Mouse (Mus musculus): Measurements from ENCODE around the gene C1qtnf1. TPM values are rescaled to one million over a fixed set of nuclear protein-coding genes. Genes with fewer than 3 reads are reported as not detected.
A peak's percentile ranks its signal among the peaks of the same experiment; 100 is the strongest.

The C1qtnf1 gene
- polyA plus RNA-seq, 1 experiment from 2014 or later, result 3.4 TPM

DNA sequence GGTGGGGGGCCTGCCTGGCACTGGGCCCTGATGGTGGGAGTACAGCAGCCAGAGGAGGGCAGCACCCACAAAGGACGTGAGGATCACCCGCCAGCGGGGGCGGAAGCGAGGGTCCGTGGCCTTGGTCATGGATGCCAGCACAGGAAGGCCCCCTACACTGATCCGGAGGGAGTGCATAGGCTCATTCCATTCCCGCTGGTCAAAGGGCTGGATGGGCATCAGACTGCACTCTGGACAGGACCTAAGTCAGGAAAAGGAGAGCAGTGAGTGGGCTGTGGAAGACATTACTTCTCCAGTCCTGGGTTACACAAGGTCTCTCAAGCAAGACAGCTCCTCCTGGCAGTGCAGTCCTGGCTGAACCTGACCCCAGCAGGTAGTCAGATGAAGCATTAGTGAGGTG, 16.7 kb upstream of the C1qtnf1 start:
- no peak overlapping the region for H3K9ac ChIP-seq (replicated peaks)
- WGBS, result 92% methylated on average over 8 of the region's 8 CpGs

DNA sequence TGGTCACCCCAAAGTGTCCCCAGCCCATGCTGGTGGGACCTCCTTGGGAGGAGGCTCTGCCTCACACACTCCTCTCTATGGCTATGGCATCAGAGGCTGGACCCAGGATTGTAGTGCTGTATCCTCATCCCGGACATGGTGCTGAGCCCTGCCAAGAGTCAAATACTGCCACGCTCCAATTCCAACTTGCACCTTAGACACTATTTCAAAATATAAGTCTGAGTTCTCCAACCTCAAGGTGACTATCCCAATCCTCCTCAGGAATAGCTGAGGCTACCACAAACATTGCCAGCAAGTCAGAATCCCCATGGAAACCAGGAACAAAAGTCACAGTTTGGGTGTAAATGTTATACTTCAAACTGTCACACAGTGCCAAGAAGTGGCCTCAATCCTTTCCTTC, 15.4 kb upstream of the C1qtnf1 start:
- ATAC-seq (ENCODE audit: insufficient number of reproducible peaks, insufficient read depth, low FRiP score, low TSS enrichment, low read depth), result no peak
- Histone ChIP-seq H3K36me3 (peaks cover 93% of the 10 kb centered on the region), H3K9me3 (no peaks in the 10 kb centered on the region), H3K4me3 (replicated peaks) (no peak overlapping the region), H3K9ac (replicated peaks) (0 out of 2 replicates have a peak overlapping the region, but pooled peaks have one; percentile 1), H3K27ac (no peak overlapping the region), H3K4me2 (no peak overlapping the region), H3K27me3 (no peaks in the 10 kb centered on the region), H3K4me1 (replicated peaks) (peaks cover 7% of the 10 kb centered on the region)
- WGBS, result 90% methylated on average over 2 of the region's 2 CpGs

More for the DNA sequence above, 16.7 kb upstream of the C1qtnf1 start:
- Histone ChIP-seq H3K36me3 (peaks cover 98% of the 10 kb centered on the region), H3K4me3 (replicated peaks) (no peak overlapping the region), H3K9me3 (no peaks in the 10 kb centered on the region), H3K27ac (no peak overlapping the region), H3K4me2 (no peak overlapping the region), H3K27me3 (no peaks in the 10 kb centered on the region), H3K4me1 (replicated peaks) (no peaks in the 10 kb centered on the region)
- ATAC-seq (ENCODE audit: insufficient number of reproducible peaks, insufficient read depth, low FRiP score, low TSS enrichment, low read depth), result no peak

DNA sequence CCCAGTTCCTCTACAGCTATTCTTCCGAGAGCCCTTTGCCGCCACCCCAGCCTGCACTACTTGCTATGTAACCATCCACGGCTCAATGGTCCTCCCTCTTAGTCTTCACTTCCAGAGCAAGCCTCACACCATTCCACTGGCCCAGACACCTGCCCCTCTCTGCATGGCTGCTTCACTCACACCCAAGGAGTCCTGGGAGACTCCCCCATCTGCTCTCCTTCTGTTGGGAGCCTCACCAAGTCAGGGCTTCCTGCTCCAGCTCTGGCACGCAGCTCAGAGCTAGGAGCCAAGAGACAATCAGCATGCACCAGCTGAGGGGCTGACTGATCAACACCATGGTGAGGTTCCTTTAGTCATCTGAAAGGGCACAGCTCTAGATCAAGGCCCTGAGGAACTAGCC, 14.9 kb upstream of the C1qtnf1 start:
- peaks cover 11% of the 10 kb centered on the region for H3K4me1 ChIP-seq (replicated peaks)
- 0 out of 2 replicates have a peak overlapping the region, but pooled peaks have one; percentile 1 for H3K9ac ChIP-seq (replicated peaks)
- ATAC-seq (ENCODE audit: insufficient number of reproducible peaks, insufficient read depth, low FRiP score, low TSS enrichment, low read depth), result no peak
- no peak overlapping the region for H3K4me2 ChIP-seq
- no peak overlapping the region for H3K27ac ChIP-seq
- peaks cover 89% of the 10 kb centered on the region for H3K36me3 ChIP-seq
- 82% methylated on average over 4 of the region's 4 CpGs for WGBS
- no peak overlapping the region for H3K4me3 ChIP-seq (replicated peaks)
- no peaks in the 10 kb centered on the region for H3K9me3 ChIP-seq
- H3K27me3 ChIP-seq, result no peaks in the 10 kb centered on the region

DNA sequence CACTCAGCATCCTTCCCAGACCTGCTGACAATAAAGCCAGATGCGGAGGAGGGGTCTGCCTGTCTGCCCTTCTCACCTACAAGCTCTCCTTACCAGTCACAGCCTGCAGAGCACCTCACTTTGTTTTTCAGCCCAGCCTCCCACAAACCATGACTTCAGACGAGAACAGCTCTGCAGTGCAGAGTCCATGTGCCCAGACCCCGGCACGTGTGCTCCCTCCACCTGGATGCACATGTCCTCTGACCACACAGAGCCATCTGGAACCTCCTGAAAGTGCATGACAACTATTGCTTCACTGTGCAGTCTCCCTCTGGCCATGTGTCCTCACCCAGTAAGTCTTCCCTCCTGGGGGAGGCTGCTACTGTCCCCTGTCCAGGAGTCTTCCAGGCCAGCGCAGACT, 13.7 kb upstream of the C1qtnf1 start:
- Histone ChIP-seq H3K27me3 (no peaks in the 10 kb centered on the region), H3K4me1 (replicated peaks) (peaks cover 15% of the 10 kb centered on the region), H3K4me3 (replicated peaks) (no peak overlapping the region), H3K9ac (replicated peaks) (no peak overlapping the region), H3K36me3 (peaks cover 76% of the 10 kb centered on the region), H3K4me2 (no peak overlapping the region), H3K27ac (no peak overlapping the region), H3K9me3 (no peaks in the 10 kb centered on the region)
- no peak for ATAC-seq (ENCODE audit: insufficient number of reproducible peaks, insufficient read depth, low FRiP score, low TSS enrichment, low read depth)
- 87% methylated on average over 5 of the region's 5 CpGs for WGBS

DNA sequence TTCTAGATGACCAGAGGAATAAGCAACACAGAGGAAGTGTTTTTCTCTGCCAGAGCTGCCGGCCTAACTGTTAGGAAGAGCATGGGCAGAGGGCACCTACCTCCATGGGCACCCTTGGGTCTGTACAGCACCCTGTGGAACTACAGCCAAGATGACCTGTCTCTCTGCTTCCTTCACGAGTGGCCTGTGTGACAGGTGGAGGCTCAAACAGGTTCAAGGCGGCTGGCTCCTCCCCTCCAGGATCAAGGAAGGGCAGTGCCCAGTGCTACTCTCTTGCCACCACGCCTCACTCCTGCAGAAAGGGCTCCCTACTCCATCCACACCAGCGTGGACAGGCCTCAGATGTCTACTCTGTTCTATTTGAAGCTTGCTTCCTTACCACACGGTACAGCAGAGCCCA, 12.4 kb upstream of the C1qtnf1 start:
- H3K36me3 ChIP-seq, result peaks cover 63% of the 10 kb centered on the region
- no peak for ATAC-seq (ENCODE audit: insufficient number of reproducible peaks, insufficient read depth, low FRiP score, low TSS enrichment, low read depth)
- H3K27me3 ChIP-seq, result no peaks in the 10 kb centered on the region
- H3K4me1 ChIP-seq (replicated peaks), result peaks cover 20% of the 10 kb centered on the region
- WGBS, result 90% methylated on average over 6 of the region's 6 CpGs
- no peak overlapping the region for H3K4me2 ChIP-seq
- H3K9ac ChIP-seq (replicated peaks), result no peak overlapping the region
- H3K27ac ChIP-seq, result no peak overlapping the region
- no peak overlapping the region for H3K4me3 ChIP-seq (replicated peaks)
- H3K9me3 ChIP-seq, result no peaks in the 10 kb centered on the region

DNA sequence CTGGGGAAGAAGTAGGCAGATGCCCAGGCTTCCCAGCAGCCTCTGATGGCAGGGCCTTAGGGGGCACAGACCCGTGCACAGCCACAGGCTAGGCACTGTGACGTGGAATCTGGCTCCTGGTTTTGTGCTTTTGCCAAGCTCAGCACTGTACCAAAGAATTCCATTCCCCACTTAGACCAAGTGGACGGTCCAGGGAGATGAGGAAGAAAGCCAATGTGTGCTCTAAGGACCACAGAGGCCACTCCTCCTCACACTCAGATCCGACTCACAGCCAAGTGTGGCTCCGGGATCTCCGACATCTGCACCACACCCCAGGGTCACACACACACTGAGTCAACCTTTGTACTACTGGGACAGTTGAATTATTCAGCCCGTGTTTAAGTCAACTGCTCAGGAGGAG, 12.0 kb upstream of the C1qtnf1 start:
- H3K27me3 ChIP-seq, result no peaks in the 10 kb centered on the region
- no peak overlapping the region for H3K4me2 ChIP-seq
- no peak overlapping the region for H3K4me3 ChIP-seq (replicated peaks)
- WGBS, result 86% methylated on average over 7 of the region's 7 CpGs
- H3K9me3 ChIP-seq, result no peaks in the 10 kb centered on the region
- no peak overlapping the region for H3K9ac ChIP-seq (replicated peaks)
- peaks cover 59% of the 10 kb centered on the region for H3K36me3 ChIP-seq
- H3K4me1 ChIP-seq (replicated peaks), result peaks cover 20% of the 10 kb centered on the region
- H3K27ac ChIP-seq, result no peak overlapping the region
- ATAC-seq (ENCODE audit: insufficient number of reproducible peaks, insufficient read depth, low FRiP score, low TSS enrichment, low read depth), result no peak

DNA sequence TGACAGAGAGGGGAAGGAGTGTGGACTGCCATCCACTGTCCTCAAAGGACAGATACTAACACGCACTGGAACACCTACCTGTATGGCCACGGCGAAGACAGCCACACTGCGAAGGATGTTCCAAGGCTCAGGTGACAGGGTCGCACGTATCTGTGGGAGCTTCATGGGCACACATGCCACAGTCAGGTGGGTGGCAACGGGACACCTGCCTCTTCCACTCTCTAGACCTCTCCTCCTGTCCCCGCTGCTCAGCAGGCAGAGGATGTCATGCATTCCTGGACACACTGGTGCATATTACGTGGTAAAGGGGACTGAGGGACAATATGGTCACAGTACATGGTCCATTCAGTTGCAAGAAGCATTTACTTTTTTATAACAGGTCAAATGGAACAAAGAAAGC, 10.5 kb upstream of the C1qtnf1 start:
- H3K9ac ChIP-seq (replicated peaks), result peak overlapping the region; percentile 92; the same call in 1 of the 2 replicates
- no peak overlapping the region for H3K27ac ChIP-seq
- no peaks in the 10 kb centered on the region for H3K27me3 ChIP-seq
- no peaks in the 10 kb centered on the region for H3K9me3 ChIP-seq
- H3K4me2 ChIP-seq, result peak overlapping the region; percentile 93
- H3K4me1 ChIP-seq (replicated peaks), result peaks cover 20% of the 10 kb centered on the region
- peak overlapping the region; percentile 88 for H3K4me3 ChIP-seq (replicated peaks)
- WGBS, result 90% methylated on average over 9 of the region's 9 CpGs
- H3K36me3 ChIP-seq, result peaks cover 44% of the 10 kb centered on the region
- ATAC-seq (ENCODE audit: insufficient number of reproducible peaks, insufficient read depth, low FRiP score, low TSS enrichment, low read depth), result no peak

DNA sequence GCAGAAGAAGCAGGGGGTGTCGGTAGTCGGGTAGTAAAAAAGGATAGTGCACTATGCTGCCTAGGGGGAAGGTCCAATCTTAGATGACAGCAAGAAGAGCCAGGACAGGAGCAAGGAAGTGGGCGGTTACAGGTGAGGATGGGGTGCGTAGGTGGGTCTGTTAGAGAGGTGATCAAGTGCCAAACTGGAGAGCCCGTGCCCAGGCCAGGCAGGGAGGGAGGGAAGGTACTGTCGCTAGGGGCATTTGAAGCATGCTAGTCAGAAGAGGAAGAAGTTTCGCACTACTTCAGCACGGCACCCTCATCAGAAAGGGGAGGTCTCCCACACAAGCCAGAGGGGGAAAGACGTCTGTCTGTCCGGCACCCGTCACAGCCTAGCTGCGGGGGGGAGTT, 9.6 kb upstream of the C1qtnf1 start:
- 6% methylated on average over 12 of the region's 12 CpGs for WGBS
- ATAC-seq (ENCODE audit: insufficient number of reproducible peaks, insufficient read depth, low FRiP score, low TSS enrichment, low read depth), result peak; percentile 7; the same call in 1 of the 2 replicates
- peak overlapping the region; percentile 64; the same call in 1 of the 2 replicates for H3K27ac ChIP-seq

DNA sequence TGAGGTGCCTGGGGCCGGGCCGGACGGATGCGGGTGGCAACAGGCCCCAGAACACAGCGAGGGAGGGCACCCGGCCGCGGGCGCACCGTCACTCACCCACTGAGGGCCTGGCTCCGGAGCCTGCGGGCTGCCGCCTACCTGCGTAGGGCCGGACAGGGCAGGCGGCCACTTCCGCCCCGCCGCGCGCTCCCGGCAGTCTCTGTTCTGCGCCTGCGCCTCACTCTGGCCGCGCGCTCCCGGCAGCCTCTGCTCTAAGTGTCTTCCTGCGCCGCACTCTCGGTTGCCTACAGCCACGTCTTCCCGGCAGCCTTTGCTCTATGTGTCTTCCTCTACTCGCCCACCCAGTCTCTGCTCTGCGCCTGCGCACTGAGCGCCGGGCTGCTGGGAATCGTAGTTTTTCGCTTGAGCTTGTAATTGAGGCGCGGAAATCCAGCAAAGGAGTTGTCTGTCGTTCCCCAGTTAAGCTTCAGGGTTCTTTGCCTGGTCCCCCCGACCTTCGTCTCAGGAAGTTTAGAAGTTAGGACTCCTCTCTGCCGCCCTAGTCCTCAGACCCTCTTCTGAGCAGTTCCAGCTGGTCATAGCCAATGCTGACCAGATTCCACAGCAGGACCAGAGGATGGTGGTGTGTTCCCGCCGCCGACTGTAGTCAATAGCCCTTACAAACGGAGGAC, 9.0 kb upstream of the C1qtnf1 start, which contains the start of gene Cant1:
TSS of gene Cant1 (minus strand) at position 253 of the 671 bp plus-strand sequence.
- WGBS, result 0% methylated on average over 50 of the region's 50 CpGs
- peak within 1 kb of the TSS; percentile 93 for H3K4me2 ChIP-seq

More for the DNA sequence above, 9.6 kb upstream of the C1qtnf1 start:
- H3K27me3 ChIP-seq, result 0 out of 2 replicates have a peak, but pooled peaks cover 5% of the 10 kb centered on the region
- H3K36me3 ChIP-seq, result peaks cover 36% of the 10 kb centered on the region
- peak overlapping the region; percentile 92 for H3K9ac ChIP-seq (replicated peaks)
- no peaks in the 10 kb centered on the region for H3K9me3 ChIP-seq
- H3K4me2 ChIP-seq, result peak overlapping the region; percentile 93
- peak overlapping the region; percentile 88 for H3K4me3 ChIP-seq (replicated peaks)
- H3K4me1 ChIP-seq (replicated peaks), result peaks cover 21% of the 10 kb centered on the region

DNA sequence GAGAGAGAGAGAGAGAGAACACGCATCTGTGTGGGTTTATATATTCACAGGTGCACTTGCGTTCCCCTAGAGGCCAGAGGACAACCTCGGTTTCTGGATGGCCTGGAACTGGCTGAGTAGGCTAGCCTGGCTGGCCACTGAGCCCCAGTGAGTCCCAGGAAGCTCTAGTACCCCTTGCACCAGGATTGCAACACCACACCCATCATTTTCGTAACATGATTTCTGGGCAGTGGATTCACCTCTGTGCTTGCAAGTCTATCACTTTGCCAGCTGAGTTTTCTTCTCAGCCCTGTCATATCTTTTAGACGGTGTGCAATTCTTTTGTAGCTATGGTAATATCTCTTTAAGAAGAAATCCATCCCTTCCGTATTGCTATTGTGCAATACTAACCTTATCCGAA, 7.7 kb upstream of the C1qtnf1 start:
- Histone ChIP-seq H3K27ac (no peak overlapping the region), H3K4me2 (no peak overlapping the region; the same call in 1 of the 2 replicates), H3K27me3 (0 out of 2 replicates have a peak, but pooled peaks cover 5% of the 10 kb centered on the region), H3K9ac (replicated peaks) (no peak overlapping the region), H3K36me3 (peaks cover 18% of the 10 kb centered on the region), H3K4me3 (replicated peaks) (no peak overlapping the region), H3K9me3 (no peaks in the 10 kb centered on the region), H3K4me1 (replicated peaks) (peaks cover 31% of the 10 kb centered on the region)
- 72% methylated on average over 7 of the region's 7 CpGs for WGBS
- no peak for ATAC-seq (ENCODE audit: insufficient number of reproducible peaks, insufficient read depth, low FRiP score, low TSS enrichment, low read depth)

More for the DNA sequence above, 9.0 kb upstream of the C1qtnf1 start, which contains the start of gene Cant1:
- peak within 1 kb of the TSS; percentile 64 for H3K27ac ChIP-seq
- H3K4me3 ChIP-seq (replicated peaks), result peak within 1 kb of the TSS; percentile 88
- H3K9ac ChIP-seq (replicated peaks), result peak within 1 kb of the TSS; percentile 92
- H3K4me1 ChIP-seq (replicated peaks), result peaks cover 26% of the 10 kb centered on the region
- ATAC-seq (ENCODE audit: insufficient number of reproducible peaks, insufficient read depth, low FRiP score, low TSS enrichment, low read depth), result peak; percentile 93
- 0 out of 2 replicates have a peak, but pooled peaks cover 5% of the 10 kb centered on the region for H3K27me3 ChIP-seq
- H3K36me3 ChIP-seq, result peaks cover 31% of the 10 kb centered on the region
- no peaks in the 10 kb centered on the region for H3K9me3 ChIP-seq

DNA sequence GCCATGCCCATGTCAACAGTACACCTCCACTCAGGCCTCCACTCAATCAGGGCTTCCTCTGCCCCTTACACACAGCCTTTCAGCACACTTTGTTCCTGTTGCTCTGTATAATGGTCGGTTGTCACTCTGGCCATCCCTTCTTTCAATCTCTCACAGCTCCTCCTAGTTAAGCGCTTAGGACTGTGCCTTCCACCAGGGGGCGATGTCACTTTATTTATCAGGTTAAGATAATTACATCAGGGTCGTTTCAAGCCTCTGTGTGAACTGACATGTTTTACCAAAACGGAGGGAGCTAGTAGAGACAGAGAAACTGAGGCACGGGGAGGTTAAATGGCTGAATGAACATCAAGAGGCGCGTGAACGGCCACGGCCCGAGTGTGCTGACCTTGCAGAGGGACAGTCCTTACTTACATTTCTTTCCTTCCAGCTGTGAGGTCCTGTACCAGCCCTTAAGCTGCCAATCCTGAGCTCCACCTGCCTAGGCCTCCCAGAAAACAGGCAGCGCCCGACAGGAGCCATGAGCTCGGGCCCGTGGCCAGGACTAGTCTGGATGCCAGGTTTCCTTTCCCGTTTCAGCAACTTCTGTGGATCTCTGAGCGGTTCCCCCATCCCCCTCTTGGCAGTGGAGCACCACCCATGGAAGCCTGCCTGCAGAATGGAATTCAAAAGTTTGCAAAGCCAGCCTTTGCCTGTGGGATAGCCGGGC, 4.6 kb upstream of the C1qtnf1 start:
- Histone ChIP-seq H3K9ac (replicated peaks) (peak overlapping the region; percentile 46; the same call in 1 of the 2 replicates), H3K9me3 (no peaks in the 10 kb centered on the region), H3K27ac (no peak overlapping the region), H3K4me1 (replicated peaks) (peaks cover 29% of the 10 kb centered on the region), H3K4me2 (peak overlapping the region; percentile 35), H3K4me3 (replicated peaks) (0 out of 2 replicates have a peak overlapping the region, but pooled peaks have one; percentile 0), H3K27me3 (0 out of 2 replicates have a peak, but pooled peaks cover 5% of the 10 kb centered on the region), H3K36me3 (no peaks in the 10 kb centered on the region)
- ATAC-seq (ENCODE audit: insufficient number of reproducible peaks, insufficient read depth, low FRiP score, low TSS enrichment, low read depth), result no peak
- WGBS, result 9% methylated on average over 18 of the region's 18 CpGs
